Mouse (Mus musculus) midbrain, embryonic 11.5 days (tissue): Measurements from ENCODE around the gene Pld2. TPM values are rescaled to one million over a fixed set of nuclear protein-coding genes. Genes with fewer than 3 reads are reported as not detected.
"Not testable (repeated sequence)": the region's sequence is repeated elsewhere in the genome, so short reads cannot be mapped to it uniquely, and the experiment has no call there.

ENCODE experiments used
- ATAC-seq: fragments of 200-750 bp; cut with Nextera tagmentation; 2 replicates; pipeline ENCODE4 v1.8.0; 2017; ENCODE audit warnings: moderate TSS enrichment, moderate library complexity; ENCODE audit not compliant: low FRiP score
- DNase-seq: peaks from one replicate; pipeline ENCODE4 v3.0.0; 2015; ENCODE audit warnings: low spot score; ENCODE audit errors: missing footprints
- H3K27ac ChIP-seq: fragments of 300-500 bp; sonication (generic); 2 replicates; pipeline ENCODE4 v1.5.1; 2014; ENCODE audit warnings: low read depth, low read length
- H3K27me3 ChIP-seq: fragments of 300-500 bp; sonication (generic); 2 replicates; pipeline ENCODE4 v1.6.1; 2014; ENCODE audit warnings: mild to moderate bottlenecking, low read length, moderate library complexity, mixed read lengths; ENCODE audit not compliant: control insufficient read depth, insufficient read depth
- H3K36me3 ChIP-seq: fragments of 300-500 bp; sonication (generic); 2 replicates; pipeline ENCODE4 v1.6.1; 2014; ENCODE audit warnings: mild to moderate bottlenecking, low read length, moderate library complexity, mixed read lengths; ENCODE audit not compliant: control insufficient read depth, insufficient read depth
- H3K4me1 ChIP-seq: fragments of 300-500 bp; sonication (generic); 2 replicates; pipeline ENCODE4 v1.6.1; 2014; ENCODE audit warnings: low read length; ENCODE audit not compliant: control insufficient read depth, insufficient read depth
- H3K4me2 ChIP-seq: fragments of 300-500 bp; sonication (generic); 2 replicates; pipeline ENCODE4 v1.6.1; 2014; ENCODE audit warnings: mild to moderate bottlenecking, moderate library complexity
- H3K4me3 ChIP-seq: fragments of 300-500 bp; sonication (generic); 2 replicates; pipeline ENCODE4 v1.5.1; 2014; ENCODE audit warnings: low read depth, low read length
- H3K9ac ChIP-seq: fragments of 300-500 bp; sonication (generic); 2 replicates; pipeline ENCODE4 v1.6.1; 2014; ENCODE audit warnings: low read length
- H3K9me3 ChIP-seq: fragments of 300-500 bp; sonication (generic); 2 replicates; pipeline ENCODE4 v1.6.1; 2016; ENCODE audit warnings: low read length; ENCODE audit not compliant: control insufficient read depth
- WGBS: fragments of 180-500 bp; shearing (Covaris S2); extraction: QIAGEN DNeasy Blood & Tissue Kit; methylation state at CpG from one replicate; pipeline ENCODE4 v1.1.7; 2014; 5-methylcytosine and 5-hydroxymethylcytosine counted together
- polyA plus RNA-seq: library from polyadenylated mRNA; unstranded; fragments of >200 nt; fragmentation: Nextera tagmentation; extraction: Ambion mirVana; gene quantifications from 2 replicates; pipeline ENCODE4 v1.2.1, GENCODE M21; 2014

Gene Pld2
- polyA plus RNA-seq, 1 experiment from 2014 or later, result 3.5 TPM

GRCm38 (mm10) chr11:70563470-70564275 is 23.8 kb downstream of the Pld2 start:
- H3K36me3 ChIP-seq, result no peaks in the 10 kb centered on the region
- no peak overlapping the region for H3K27ac ChIP-seq
- peaks cover 16% of the 10 kb centered on the region for H3K4me1 ChIP-seq
- H3K9ac ChIP-seq, result peak overlapping the region; percentile 81
- H3K27me3 ChIP-seq, result no peaks in the 10 kb centered on the region
- peak overlapping the region; percentile 96 for H3K4me2 ChIP-seq
- H3K4me3 ChIP-seq, result peak overlapping the region; percentile 86
- 5% methylated on average over 25 of the region's 25 CpGs for WGBS
- peak; percentile 93 for DNase-seq
- no peak for ATAC-seq
- H3K9me3 ChIP-seq, result no peaks in the 10 kb centered on the region

- H3K36me3 ChIP-seq, result no peaks in the 10 kb centered on the region
- 42% methylated on average over 4 of the region's 4 CpGs for WGBS
- no peaks in the 10 kb centered on the region for H3K27me3 ChIP-seq
- H3K9me3 ChIP-seq, result no peaks in the 10 kb centered on the region
- no peak overlapping the region for H3K27ac ChIP-seq
- H3K4me1 ChIP-seq, result peaks cover 16% of the 10 kb centered on the region
- H3K4me3 ChIP-seq, result 0 out of 2 replicates have a peak overlapping the region, but pooled peaks have one; percentile 86
- DNase-seq, result no peak
- H3K4me2 ChIP-seq, result peak overlapping the region; percentile 96
- no peak for ATAC-seq
- no peak overlapping the region for H3K9ac ChIP-seq
Measured at GRCm38 (mm10) chr11:70564276-70564873, 24.5 kb downstream of the Pld2 start.

DNA sequence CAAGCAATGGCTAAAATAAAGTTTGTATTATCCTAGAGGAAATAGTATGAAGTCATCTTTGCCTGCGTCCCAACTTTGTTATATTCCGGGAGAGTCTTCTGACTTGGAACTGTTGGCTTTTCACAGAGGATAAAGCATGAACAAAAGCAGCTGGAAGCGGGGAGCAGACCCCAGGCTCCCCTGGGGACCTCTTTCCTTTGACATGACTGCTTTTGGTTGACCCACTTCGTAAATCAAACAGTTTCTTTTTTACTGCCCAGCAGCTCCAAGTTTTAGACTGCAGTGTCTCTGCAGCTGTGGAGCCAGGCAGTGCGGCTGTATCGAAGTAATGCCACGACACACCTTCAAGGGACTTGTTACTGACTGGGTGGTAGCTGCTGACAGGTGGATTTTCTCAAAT is 26.7 kb downstream of the Pld2 start:
- Histone ChIP-seq H3K27me3 (no peaks in the 10 kb centered on the region), H3K4me2 (no peak overlapping the region), H3K27ac (no peak overlapping the region), H3K9ac (no peak overlapping the region), H3K4me1 (peaks cover 16% of the 10 kb centered on the region), H3K4me3 (no peak overlapping the region), H3K36me3 (no peaks in the 10 kb centered on the region), H3K9me3 (no peaks in the 10 kb centered on the region)
- DNase-seq (no peak), ATAC-seq (no peak)
- WGBS, result 73% methylated on average over 7 of the region's 7 CpGs

- WGBS, result 79% methylated on average over 1 of the region's 1 CpGs
- ATAC-seq, DNase-seq: not testable (repeated sequence)
Measured at GRCm38 (mm10) chr11:70570614-70571013, 30.8 kb downstream of the Pld2 start.

GRCm38 (mm10) chr11:70571641-70572040 is 31.8 kb downstream of the Pld2 start:
- Histone ChIP-seq H3K36me3 (no peaks in the 10 kb centered on the region), H3K4me3 (no peak overlapping the region), H3K27ac (no peak overlapping the region), H3K4me1 (peaks cover 6% of the 10 kb centered on the region), H3K9me3 (no peaks in the 10 kb centered on the region), H3K9ac (no peak overlapping the region), H3K27me3 (no peaks in the 10 kb centered on the region), H3K4me2 (no peak overlapping the region)
- ATAC-seq (no peak), DNase-seq (no peak)
- 94% methylated on average over 1 of the region's 1 CpGs for WGBS

More at GRCm38 (mm10) chr11:70570614-70571013, 30.8 kb downstream of the Pld2 start:
- H3K4me2 ChIP-seq, H3K36me3 ChIP-seq, H3K9ac ChIP-seq, H3K4me1 ChIP-seq, H3K4me3 ChIP-seq, H3K27ac ChIP-seq, H3K9me3 ChIP-seq, H3K27me3 ChIP-seq: not testable (repeated sequence)

DNA sequence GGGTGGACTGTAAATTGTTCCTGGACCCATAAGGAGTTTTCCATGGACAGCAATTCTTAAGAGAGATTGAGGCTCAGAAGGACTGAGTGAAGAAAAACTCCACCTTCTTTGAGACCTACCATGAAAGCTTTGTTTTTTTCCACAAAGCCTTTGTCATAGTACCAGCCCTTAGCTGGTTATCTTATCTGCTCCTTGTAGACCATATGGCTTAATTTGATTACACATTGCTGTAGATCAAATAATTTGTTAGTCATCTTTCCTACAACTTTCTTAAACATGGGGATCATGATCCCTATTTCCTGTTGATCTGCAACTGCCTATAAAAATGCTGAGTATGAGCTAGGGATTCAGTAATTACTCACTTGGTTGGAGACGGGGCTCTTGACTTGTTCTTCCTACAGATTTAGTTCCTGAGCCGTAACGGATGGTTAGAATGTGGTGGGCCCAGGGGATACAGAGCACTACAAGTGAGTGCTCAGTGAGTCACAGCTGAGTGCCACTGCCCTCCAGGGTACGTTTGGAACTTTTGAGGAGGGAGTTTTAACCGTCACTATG is 32.6 kb downstream of the Pld2 start:
- Histone ChIP-seq H3K4me1 (peaks cover 6% of the 10 kb centered on the region), H3K9me3 (no peaks in the 10 kb centered on the region), H3K9ac (no peak overlapping the region), H3K4me2 (no peak overlapping the region), H3K4me3 (no peak overlapping the region), H3K27ac (no peak overlapping the region), H3K27me3 (no peaks in the 10 kb centered on the region), H3K36me3 (no peaks in the 10 kb centered on the region)
- DNase-seq (no peak), ATAC-seq (no peak)
- 57% methylated on average over 5 of the region's 5 CpGs for WGBS

DNA sequence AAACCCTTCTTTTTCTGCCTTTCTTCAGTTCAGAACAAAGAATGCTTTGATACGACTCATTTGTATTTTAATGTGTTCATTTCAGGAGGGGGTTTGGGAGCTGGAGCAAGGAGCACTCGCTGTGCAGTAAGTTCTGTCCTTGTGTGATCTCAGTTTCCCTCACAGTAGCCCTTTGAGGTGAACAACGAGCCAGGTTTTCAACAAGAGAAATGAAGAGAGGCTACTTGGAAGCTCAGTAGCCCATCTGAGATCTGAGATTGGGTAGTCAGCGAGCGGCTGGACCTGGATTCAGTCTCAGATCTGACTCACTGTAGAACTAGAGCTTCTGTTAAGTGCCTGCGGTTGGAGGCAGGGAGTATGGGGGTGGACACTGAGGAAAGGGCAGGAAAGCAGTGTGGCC is 34.0 kb downstream of the Pld2 start:
- Histone ChIP-seq H3K4me1 (peaks cover 8% of the 10 kb centered on the region), H3K4me3 (no peak overlapping the region), H3K9ac (no peak overlapping the region), H3K36me3 (no peaks in the 10 kb centered on the region), H3K9me3 (no peaks in the 10 kb centered on the region), H3K27ac (no peak overlapping the region), H3K4me2 (no peak overlapping the region), H3K27me3 (no peaks in the 10 kb centered on the region)
- 80% methylated on average over 6 of the region's 6 CpGs for WGBS
- no peak for ATAC-seq
- peak; percentile 56 for DNase-seq

DNA sequence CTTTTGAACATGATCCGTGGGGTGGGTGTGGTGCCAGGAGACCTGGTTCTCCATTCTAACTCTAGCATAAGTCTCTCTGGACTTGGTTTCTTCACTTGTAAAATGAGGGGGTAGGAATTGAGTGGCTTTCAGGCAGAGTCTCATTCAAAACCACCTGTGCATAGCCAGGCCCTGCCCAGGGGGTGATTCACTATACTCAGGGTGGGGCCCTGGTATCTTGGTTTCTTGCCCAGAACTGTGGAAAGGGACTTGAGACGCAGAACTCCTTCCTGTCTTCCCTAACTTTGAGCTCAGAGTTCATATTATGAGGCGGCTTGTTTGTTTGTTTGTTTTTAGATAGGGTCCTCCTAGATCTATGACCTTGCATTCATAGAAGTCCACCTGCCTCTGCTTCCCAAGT is 37.3 kb downstream of the Pld2 start:
- Histone ChIP-seq H3K9me3 (no peaks in the 10 kb centered on the region), H3K36me3 (no peaks in the 10 kb centered on the region), H3K4me2 (no peak overlapping the region), H3K27me3 (no peaks in the 10 kb centered on the region), H3K9ac (no peak overlapping the region), H3K4me3 (no peak overlapping the region), H3K27ac (no peak overlapping the region), H3K4me1 (peaks cover 8% of the 10 kb centered on the region)
- ATAC-seq, result no peak
- no peak for DNase-seq
- WGBS, result 89% methylated on average over 3 of the region's 3 CpGs

GRCm38 (mm10) chr11:70578962-70579361 is 39.1 kb downstream of the Pld2 start:
- peak; percentile 60 for DNase-seq
- no peak for ATAC-seq
- Histone ChIP-seq H3K4me1 (peaks cover 3% of the 10 kb centered on the region), H3K27ac (no peak overlapping the region), H3K4me3 (no peak overlapping the region), H3K9me3 (no peaks in the 10 kb centered on the region), H3K9ac (no peak overlapping the region), H3K36me3 (no peaks in the 10 kb centered on the region), H3K27me3 (no peaks in the 10 kb centered on the region), H3K4me2 (no peak overlapping the region)
- 92% methylated on average over 6 of the region's 6 CpGs for WGBS
